Mouse (Mus musculus): ENCODE measurements around the gene Olfr630. TPM values are rescaled to one million over a fixed set of nuclear protein-coding genes. Genes with fewer than 3 reads are reported as not detected.
"Not testable (repeated sequence)": the region's sequence is repeated elsewhere in the genome, so short reads cannot be mapped to it uniquely, and the experiment has no call there.

The Olfr630 gene
- polyA plus RNA-seq (2015; fragmentation: Nextera tagmentation; extraction: Ambion mirVana): not detected in 2 replicates

DNA sequence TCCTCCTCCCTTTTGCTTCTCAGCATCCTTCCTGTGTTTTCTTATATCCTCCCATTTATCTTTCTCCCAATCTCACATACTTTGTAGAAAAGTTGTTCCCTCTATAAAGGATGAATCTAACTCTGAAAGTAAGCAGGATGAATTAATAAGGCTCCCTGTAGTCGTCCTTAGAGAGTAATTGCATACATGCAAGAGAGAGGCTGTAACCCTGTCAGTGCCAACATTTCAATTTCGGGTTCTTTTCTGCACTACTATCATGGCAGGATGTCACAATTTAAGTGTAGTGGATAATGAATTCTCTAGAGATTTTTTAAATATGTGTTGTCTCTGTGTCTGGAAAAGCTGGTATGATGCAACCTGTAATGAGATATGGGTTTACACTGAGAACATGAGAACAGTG lies at the start of gene Olfr630:
TSS of gene Olfr630 (minus strand) at position 101 of the 400 bp plus-strand sequence.
- H3K4me1 ChIP-seq (ENCODE audit: insufficient read depth, low read length): no peaks in the 10 kb centered on the region
- H3K9ac ChIP-seq (replicated peaks; ENCODE audit: low read length): no peak within 1 kb of the TSS
- no peak within 1 kb of the TSS for H3K4me2 ChIP-seq (replicated peaks; ENCODE audit: low read depth, low read length)
- no peak within 1 kb of the TSS for H3K4me3 ChIP-seq (ENCODE audit: low read length)
- WGBS: 49% methylated on average over 2 of the region's 2 CpGs
- H3K27me3 ChIP-seq (ENCODE audit: insufficient read depth, low read length): no peaks in the 10 kb centered on the region
- no peak for ATAC-seq (ENCODE audit: low FRiP score, low TSS enrichment)
- no peaks in the 10 kb centered on the region for H3K36me3 ChIP-seq (ENCODE audit: insufficient read depth, low read length)
- H3K9me3 ChIP-seq (ENCODE audit: low read length): no peaks in the 10 kb centered on the region
- H3K27ac ChIP-seq (ENCODE audit: low read length): no peak within 1 kb of the TSS

DNA sequence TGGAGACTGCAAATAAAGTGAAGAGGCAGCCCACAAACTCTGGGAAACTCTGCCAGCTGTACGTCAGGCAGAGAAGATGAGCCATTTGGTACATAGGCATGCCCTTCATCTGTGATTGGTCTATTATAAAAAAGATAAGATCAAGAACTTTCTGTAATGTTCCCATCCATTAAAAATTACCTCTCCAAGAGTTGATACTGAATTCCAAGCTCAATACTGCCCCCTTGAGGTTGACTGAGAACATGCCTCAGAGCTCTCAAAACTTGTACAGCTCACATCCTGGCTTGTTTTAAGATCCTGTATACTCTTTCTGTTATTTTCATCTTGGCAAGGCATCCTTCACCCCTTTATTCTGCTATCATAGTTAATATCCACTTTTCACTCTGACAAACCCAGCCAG lies 49.7 kb upstream of the Olfr630 start:
- no peaks in the 10 kb centered on the region for H3K27me3 ChIP-seq (ENCODE audit: insufficient read depth, low read length)
- H3K27ac ChIP-seq (ENCODE audit: low read length): no peak overlapping the region
- no peak for ATAC-seq (ENCODE audit: low FRiP score, low TSS enrichment)
- H3K4me3 ChIP-seq (ENCODE audit: low read length): no peak overlapping the region
- H3K36me3 ChIP-seq (ENCODE audit: insufficient read depth, low read length): no peaks in the 10 kb centered on the region
- H3K4me1 ChIP-seq (ENCODE audit: insufficient read depth, low read length): no peaks in the 10 kb centered on the region
- no peak overlapping the region for H3K4me2 ChIP-seq (replicated peaks; ENCODE audit: low read depth, low read length)
- H3K9ac ChIP-seq (replicated peaks; ENCODE audit: low read length): no peak overlapping the region
- 69% methylated on average over 1 of the region's 1 CpGs for WGBS
- no peaks in the 10 kb centered on the region for H3K9me3 ChIP-seq (ENCODE audit: low read length)

DNA sequence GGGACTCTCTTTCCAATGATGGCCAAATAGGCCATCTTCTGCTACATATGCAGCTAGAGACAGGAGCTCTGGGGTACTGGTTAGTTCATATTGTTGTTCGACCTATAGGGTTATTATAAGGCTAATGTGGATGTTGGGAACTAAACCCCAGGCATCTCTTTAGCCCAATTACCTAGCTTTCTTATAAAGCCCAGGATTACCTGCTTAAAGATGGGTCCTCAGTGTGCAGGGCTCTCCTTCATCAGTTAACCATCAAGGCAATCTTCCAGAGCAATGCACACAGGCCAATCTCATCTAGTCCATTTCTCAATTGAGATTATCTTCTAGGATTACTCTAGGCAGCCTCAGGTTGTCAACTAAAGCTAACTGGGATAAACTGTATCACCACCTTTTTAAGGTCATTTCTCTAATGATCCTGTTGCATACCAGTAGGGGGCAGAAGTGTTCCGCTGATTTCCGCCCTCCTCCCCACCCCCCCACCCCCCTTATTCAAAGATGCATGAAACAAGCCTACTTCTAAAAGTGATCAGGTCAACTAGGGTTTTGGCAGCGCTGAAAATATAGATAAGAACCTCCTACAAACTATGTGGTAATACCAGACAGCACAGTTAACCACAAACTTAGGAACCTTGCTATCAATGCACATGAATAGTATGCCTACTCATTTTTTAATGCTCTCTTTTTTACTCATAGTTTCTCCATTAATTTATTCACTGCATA lies 35.7 kb upstream of the Olfr630 start:
- Histone ChIP-seq H3K9me3 (ENCODE audit: low read length) (no peaks in the 10 kb centered on the region), H3K4me3 (ENCODE audit: low read length) (no peak overlapping the region), H3K27me3 (ENCODE audit: insufficient read depth, low read length) (no peaks in the 10 kb centered on the region), H3K27ac (ENCODE audit: low read length) (no peak overlapping the region), H3K9ac (replicated peaks; ENCODE audit: low read length) (no peak overlapping the region), H3K4me2 (replicated peaks; ENCODE audit: low read depth, low read length) (no peak overlapping the region), H3K36me3 (ENCODE audit: insufficient read depth, low read length) (no peaks in the 10 kb centered on the region), H3K4me1 (ENCODE audit: insufficient read depth, low read length) (no peaks in the 10 kb centered on the region)
- 31% methylated on average over 4 of the region's 4 CpGs for WGBS
- ATAC-seq (ENCODE audit: low FRiP score, low TSS enrichment): no peak

GRCm38 (mm10) chr7:103791721-103792120 lies 34.6 kb upstream of the Olfr630 start, which contains the start of gene Olfr67:
Olfr67 (minus strand) TSS chr7:103791821.
- H3K27ac ChIP-seq (ENCODE audit: low read length): no peak within 1 kb of the TSS
- no peak for ATAC-seq (ENCODE audit: low FRiP score, low TSS enrichment)
- no peaks in the 10 kb centered on the region for H3K36me3 ChIP-seq (ENCODE audit: insufficient read depth, low read length)
- no peaks in the 10 kb centered on the region for H3K9me3 ChIP-seq (ENCODE audit: low read length)
- WGBS: 76% methylated on average over 3 of the region's 3 CpGs
- no peak within 1 kb of the TSS for H3K4me3 ChIP-seq (ENCODE audit: low read length)
- H3K4me1 ChIP-seq (ENCODE audit: insufficient read depth, low read length): no peaks in the 10 kb centered on the region
- no peaks in the 10 kb centered on the region for H3K27me3 ChIP-seq (ENCODE audit: insufficient read depth, low read length)
- H3K4me2 ChIP-seq (replicated peaks; ENCODE audit: low read depth, low read length): no peak within 1 kb of the TSS
- H3K9ac ChIP-seq (replicated peaks; ENCODE audit: low read length): no peak within 1 kb of the TSS

GRCm38 (mm10) chr7:103779598-103779997 lies 22.5 kb upstream of the Olfr630 start, which contains the start of gene Olfr68:
Olfr68 (minus strand) TSS chr7:103779698.
- WGBS: 73% methylated on average over 3 of the region's 3 CpGs
- no peak for ATAC-seq (ENCODE audit: low FRiP score, low TSS enrichment)

DNA sequence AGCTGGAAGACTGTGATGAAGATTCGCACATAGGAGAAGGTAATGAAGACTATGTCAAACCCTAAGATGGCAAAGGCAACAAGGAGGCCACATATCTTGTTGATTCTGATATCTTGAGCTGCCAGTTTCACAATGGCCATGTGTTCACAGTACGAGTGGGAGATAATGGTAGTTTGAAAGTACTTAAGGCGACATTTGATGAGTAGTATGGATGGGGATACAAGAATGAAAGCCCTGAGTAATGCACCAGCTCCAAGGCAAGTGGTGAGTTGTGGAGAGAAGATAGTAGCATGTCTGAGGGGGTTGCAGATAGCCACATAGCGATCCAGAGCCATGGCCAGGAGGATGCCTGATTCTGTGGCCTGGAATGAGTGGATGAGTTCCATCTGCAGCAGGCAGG lies 20.5 kb upstream of the Olfr630 start:
- 74% methylated on average over 3 of the region's 4 CpGs for WGBS
- H3K36me3 ChIP-seq (ENCODE audit: insufficient read depth, low read length); H3K27ac ChIP-seq (ENCODE audit: low read length); H3K9me3 ChIP-seq (ENCODE audit: low read length); H3K4me2 ChIP-seq (replicated peaks; ENCODE audit: low read depth, low read length); H3K4me3 ChIP-seq (ENCODE audit: low read length); H3K27me3 ChIP-seq (ENCODE audit: insufficient read depth, low read length); H3K9ac ChIP-seq (replicated peaks; ENCODE audit: low read length); ATAC-seq (ENCODE audit: low FRiP score, low TSS enrichment); H3K4me1 ChIP-seq (ENCODE audit: insufficient read depth, low read length): not testable (repeated sequence)

More at GRCm38 (mm10) chr7:103779598-103779997, 22.5 kb upstream of the Olfr630 start, which contains the start of gene Olfr68:
- no peaks in the 10 kb centered on the region for H3K36me3 ChIP-seq (ENCODE audit: insufficient read depth, low read length)
- no peak within 1 kb of the TSS for H3K27ac ChIP-seq (ENCODE audit: low read length)
- H3K9me3 ChIP-seq (ENCODE audit: low read length): no peaks in the 10 kb centered on the region
- H3K4me1 ChIP-seq (ENCODE audit: insufficient read depth, low read length): no peaks in the 10 kb centered on the region
- no peak within 1 kb of the TSS for H3K4me2 ChIP-seq (replicated peaks; ENCODE audit: low read depth, low read length)
- H3K9ac ChIP-seq (replicated peaks; ENCODE audit: low read length): no peak within 1 kb of the TSS
- H3K27me3 ChIP-seq (ENCODE audit: insufficient read depth, low read length): no peaks in the 10 kb centered on the region
- no peak within 1 kb of the TSS for H3K4me3 ChIP-seq (ENCODE audit: low read length)

DNA sequence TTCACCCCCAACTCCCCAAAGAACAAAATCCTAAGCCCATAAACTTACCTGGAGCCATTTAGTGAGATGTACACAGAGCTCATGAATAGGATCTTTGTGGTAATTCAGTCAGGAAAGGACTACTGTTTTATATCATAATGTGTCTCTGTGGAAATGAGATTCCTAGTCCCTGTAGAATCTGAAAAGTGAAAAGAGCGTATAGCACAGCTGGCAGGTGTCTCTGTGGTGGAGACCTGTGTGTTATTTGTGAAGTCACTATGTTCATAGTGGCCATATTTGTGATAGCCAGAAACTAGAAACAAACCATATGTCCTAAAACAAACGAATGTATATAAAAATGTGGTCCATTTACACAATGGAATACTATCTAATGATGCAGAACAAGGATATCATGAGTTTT lies 14.4 kb upstream of the Olfr630 start, which contains the start of gene Olfr69:
TSS of gene Olfr69 (minus strand) at position 101 of the 400 bp plus-strand sequence.
- no peaks in the 10 kb centered on the region for H3K36me3 ChIP-seq (ENCODE audit: insufficient read depth, low read length)
- 73% methylated on average over 2 of the region's 2 CpGs for WGBS
- no peaks in the 10 kb centered on the region for H3K4me1 ChIP-seq (ENCODE audit: insufficient read depth, low read length)
- no peaks in the 10 kb centered on the region for H3K9me3 ChIP-seq (ENCODE audit: low read length)
- H3K9ac ChIP-seq (replicated peaks; ENCODE audit: low read length): no peak within 1 kb of the TSS
- no peak within 1 kb of the TSS for H3K27ac ChIP-seq (ENCODE audit: low read length)
- no peak within 1 kb of the TSS for H3K4me3 ChIP-seq (ENCODE audit: low read length)
- no peak for ATAC-seq (ENCODE audit: low FRiP score, low TSS enrichment)
- H3K27me3 ChIP-seq (ENCODE audit: insufficient read depth, low read length): no peaks in the 10 kb centered on the region
- no peak within 1 kb of the TSS for H3K4me2 ChIP-seq (replicated peaks; ENCODE audit: low read depth, low read length)

DNA sequence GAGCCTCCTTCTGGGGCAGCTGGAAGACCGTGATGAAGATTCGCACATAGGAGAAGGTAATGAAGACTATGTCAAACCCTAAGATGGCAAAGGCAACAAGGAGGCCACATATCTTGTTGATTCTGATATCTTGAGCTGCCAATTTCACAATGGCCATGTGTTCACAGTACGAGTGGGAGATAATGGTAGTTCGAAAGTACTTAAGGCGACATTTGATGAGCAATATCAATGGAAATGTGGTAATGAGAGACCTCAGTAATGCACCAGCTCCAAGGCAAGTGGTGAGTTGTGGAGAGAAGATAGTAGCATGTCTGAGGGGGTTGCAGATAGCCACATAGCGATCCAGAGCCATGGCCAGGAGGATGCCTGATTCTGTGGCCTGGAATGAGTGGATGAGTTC lies 10.6 kb upstream of the Olfr630 start:
- not testable (repeated sequence) for ATAC-seq (ENCODE audit: low FRiP score, low TSS enrichment); H3K9me3 ChIP-seq (ENCODE audit: low read length); H3K4me1 ChIP-seq (ENCODE audit: insufficient read depth, low read length); H3K4me2 ChIP-seq (replicated peaks; ENCODE audit: low read depth, low read length); H3K27ac ChIP-seq (ENCODE audit: low read length); H3K36me3 ChIP-seq (ENCODE audit: insufficient read depth, low read length); H3K4me3 ChIP-seq (ENCODE audit: low read length); H3K27me3 ChIP-seq (ENCODE audit: insufficient read depth, low read length); H3K9ac ChIP-seq (replicated peaks; ENCODE audit: low read length)
- 91% methylated on average over 6 of the region's 6 CpGs for WGBS

GRCm38 (mm10) chr7:103762212-103762611 lies 5.1 kb upstream of the Olfr630 start:
- H3K27ac ChIP-seq (ENCODE audit: low read length); H3K4me3 ChIP-seq (ENCODE audit: low read length); H3K4me2 ChIP-seq (replicated peaks; ENCODE audit: low read depth, low read length); H3K9me3 ChIP-seq (ENCODE audit: low read length); H3K27me3 ChIP-seq (ENCODE audit: insufficient read depth, low read length); H3K9ac ChIP-seq (replicated peaks; ENCODE audit: low read length); H3K36me3 ChIP-seq (ENCODE audit: insufficient read depth, low read length); ATAC-seq (ENCODE audit: low FRiP score, low TSS enrichment); H3K4me1 ChIP-seq (ENCODE audit: insufficient read depth, low read length): not testable (repeated sequence)
- WGBS: 84% methylated on average over 6 of the region's 6 CpGs

DNA sequence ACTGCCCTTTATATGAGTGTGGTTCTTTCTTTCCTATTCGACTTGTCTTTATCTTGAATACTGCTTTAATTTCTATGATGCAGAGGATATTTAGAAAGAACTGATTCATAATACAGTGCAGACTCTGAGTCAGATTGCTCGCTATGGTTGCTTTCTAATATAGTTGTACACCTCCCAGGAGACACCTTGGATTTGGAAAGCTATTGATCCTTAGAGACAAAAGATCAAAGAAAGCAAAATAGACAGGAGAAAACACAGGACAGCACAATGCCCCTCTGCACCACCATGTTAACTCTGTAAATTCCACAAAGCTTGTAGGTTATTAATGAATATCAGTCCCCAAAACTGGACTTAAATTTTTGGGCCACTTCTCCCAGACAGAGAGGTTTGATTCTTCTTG lies 12.3 kb downstream of the Olfr630 start, which contains the start of gene Olfr629:
TSS of gene Olfr629 (minus strand) at position 101 of the 400 bp plus-strand sequence.
- H3K27ac ChIP-seq (ENCODE audit: low read length): no peak within 1 kb of the TSS
- 84% methylated on average over 2 of the region's 2 CpGs for WGBS
- no peaks in the 10 kb centered on the region for H3K9me3 ChIP-seq (ENCODE audit: low read length)
- no peaks in the 10 kb centered on the region for H3K36me3 ChIP-seq (ENCODE audit: insufficient read depth, low read length)
- H3K4me2 ChIP-seq (replicated peaks; ENCODE audit: low read depth, low read length): no peak within 1 kb of the TSS
- H3K9ac ChIP-seq (replicated peaks; ENCODE audit: low read length): no peak within 1 kb of the TSS
- H3K4me1 ChIP-seq (ENCODE audit: insufficient read depth, low read length): no peaks in the 10 kb centered on the region
- no peak for ATAC-seq (ENCODE audit: low FRiP score, low TSS enrichment)
- H3K27me3 ChIP-seq (ENCODE audit: insufficient read depth, low read length): no peaks in the 10 kb centered on the region
- no peak within 1 kb of the TSS for H3K4me3 ChIP-seq (ENCODE audit: low read length)

Measured in kidney, embryonic 16.5 days (tissue).